Mouse (Mus musculus) bone marrow, adult 2 months (tissue): ENCODE results near the gene Olfr530. TPM values are rescaled to one million over a fixed set of nuclear protein-coding genes. Genes with fewer than 3 reads are reported as not detected.

Source experiments
- H3K27ac ChIP-seq: fragments of 200-500 bp; 2 replicates; pipeline ENCODE4 v1.5.1; 2012; ENCODE audit warnings: low read depth, mild to moderate bottlenecking, control low read depth, inconsistent platforms, low read length; ENCODE audit not compliant: control insufficient read depth, poor library complexity, insufficient read depth
- H3K4me1 ChIP-seq: fragments of 200-500 bp; 2 replicates; pipeline ENCODE4 v1.6.1; 2011; ENCODE audit warnings: low read length; ENCODE audit not compliant: control insufficient read depth, insufficient read depth
- H3K4me3 ChIP-seq: fragments of 200-500 bp; replicated peaks from 2 replicates; pipeline ENCODE3; 2011; ENCODE audit warnings: mild to moderate bottlenecking, low read depth, low read length, control low read depth; ENCODE audit not compliant: control insufficient read depth
- CTCF ChIP-seq: fragments of 200-500 bp; IDR thresholded peaks from 2 replicates; pipeline ENCODE4 v1.5.1; 2011; ENCODE audit warnings: low read length, control low read depth; ENCODE audit not compliant: control insufficient read depth, insufficient read depth
- POLR2A ChIP-seq: fragments of 200-500 bp; IDR thresholded peaks from 2 replicates; pipeline ENCODE4 v1.6.1; 2011; ENCODE audit warnings: low read depth, mild to moderate bottlenecking, control low read depth, low read length, borderline replicate concordance; ENCODE audit not compliant: control insufficient read depth
- WGBS: fragments of 180-500 bp; shearing (Covaris S2); methylation state at CpG from one replicate; pipeline ENCODE4 v1.1.7; 2018; 5-methylcytosine and 5-hydroxymethylcytosine counted together
- polyA plus RNA-seq: library from polyadenylated mRNA; stranded (reverse); fragments of >200 nt; gene quantifications from 2 replicates; pipeline ENCODE4 v1.2.4, GENCODE M21; 2011; ENCODE audit warnings: low replicate concordance; ENCODE audit not compliant: missing spikeins, insufficient read depth, insufficient read length

The Olfr530 gene
- polyA plus RNA-seq = not detected in 2 replicates

GRCm38 (mm10) chr7:140376231-140376630 lies at the start of gene Olfr530:
TSS of gene Olfr530 (minus strand) at chr7:140376331.
- TF ChIP-seq CTCF = no peak
- no peak for TF ChIP-seq POLR2A
- H3K4me1 ChIP-seq = no peaks in the 10 kb centered on the region
- no peak within 1 kb of the TSS for H3K27ac ChIP-seq
- H3K4me3 ChIP-seq = no peak within 1 kb of the TSS
- WGBS = 47% methylated on average over 1 of the region's 1 CpGs

GRCm38 (mm10) chr7:140421539-140421938 lies 45.4 kb upstream of the Olfr530 start, which contains the start of gene Olfr532:
TSS of gene Olfr532 (minus strand) at chr7:140421639.
- Histone ChIP-seq H3K27ac (no peak within 1 kb of the TSS), H3K4me1 (no peaks in the 10 kb centered on the region), H3K4me3 (no peak within 1 kb of the TSS)
- TF ChIP-seq CTCF = no peak
- no peak for TF ChIP-seq POLR2A
- 89% methylated on average over 1 of the region's 1 CpGs for WGBS

GRCm38 (mm10) chr7:140402818-140403217 lies 26.7 kb upstream of the Olfr530 start, which contains the start of gene Olfr531:
TSS of gene Olfr531 (minus strand) at chr7:140402918.
- H3K4me1 ChIP-seq = no peaks in the 10 kb centered on the region
- H3K4me3 ChIP-seq = no peak within 1 kb of the TSS
- TF ChIP-seq CTCF = no peak
- no peak for TF ChIP-seq POLR2A
- 71% methylated on average over 1 of the region's 1 CpGs for WGBS
- H3K27ac ChIP-seq = no peak within 1 kb of the TSS

- 86% methylated on average over 2 of the region's 2 CpGs for WGBS
- no peak overlapping the region for H3K27ac ChIP-seq
- no peak overlapping the region for H3K4me3 ChIP-seq
- TF ChIP-seq CTCF (no peak), POLR2A (no peak)
- H3K4me1 ChIP-seq = no peaks in the 10 kb centered on the region
These were observed 780 bp upstream of the Olfr530 start for GRCm38 (mm10) chr7:140376911-140377310.

DNA sequence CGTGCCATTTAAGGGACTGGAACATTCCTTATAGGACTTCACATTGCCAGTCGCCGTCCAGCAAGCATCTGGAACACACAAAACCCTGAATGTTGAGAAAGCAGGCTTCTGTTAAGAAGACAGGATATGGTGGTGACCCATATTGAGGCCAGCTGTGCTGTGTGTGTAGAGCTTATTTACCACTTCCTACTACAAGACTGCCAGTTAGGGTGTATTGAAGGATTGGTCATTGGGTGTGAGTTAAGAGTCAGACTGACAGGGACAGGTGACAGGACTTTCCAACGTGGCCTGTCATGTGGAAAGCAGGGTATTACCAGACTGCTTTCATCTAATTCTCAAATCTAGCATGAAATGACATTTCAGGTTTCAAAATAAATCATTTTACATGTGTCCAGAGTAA lies 1.8 kb downstream of the Olfr530 start:
- no peak for TF ChIP-seq POLR2A
- TF ChIP-seq CTCF = no peak
- H3K4me1 ChIP-seq = no peaks in the 10 kb centered on the region
- WGBS = 55% methylated on average over 4 of the region's 4 CpGs
- no peak overlapping the region for H3K4me3 ChIP-seq
- no peak overlapping the region for H3K27ac ChIP-seq

DNA sequence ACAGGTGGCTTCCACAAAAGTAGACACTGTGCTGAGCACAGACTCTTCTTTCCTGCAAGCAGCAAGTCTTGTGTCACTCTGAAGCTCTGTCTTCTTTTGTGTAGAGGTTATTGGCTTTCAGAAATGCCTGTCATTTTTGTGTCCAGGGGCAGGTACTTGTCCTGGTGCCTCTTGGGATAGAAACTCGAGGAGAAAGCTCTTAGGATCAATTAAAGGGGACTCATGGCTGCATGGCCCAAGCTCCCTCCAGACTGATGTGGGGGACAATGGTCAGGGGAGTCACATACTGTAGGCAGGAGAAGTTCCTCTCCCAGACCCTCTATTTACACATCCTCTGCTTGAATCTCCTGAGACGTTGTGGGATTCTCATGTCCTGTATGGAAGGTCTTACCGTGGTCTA lies 14.6 kb downstream of the Olfr530 start, which contains the start of gene Olfr60:
Gene Olfr60 (minus strand): TSS at position 101 of the 400 bp plus-strand sequence.
- TF ChIP-seq CTCF = no peak
- TF ChIP-seq POLR2A = no peak
- no peak within 1 kb of the TSS for H3K4me3 ChIP-seq
- no peaks in the 10 kb centered on the region for H3K4me1 ChIP-seq
- no peak within 1 kb of the TSS for H3K27ac ChIP-seq
- 53% methylated on average over 3 of the region's 3 CpGs for WGBS

DNA sequence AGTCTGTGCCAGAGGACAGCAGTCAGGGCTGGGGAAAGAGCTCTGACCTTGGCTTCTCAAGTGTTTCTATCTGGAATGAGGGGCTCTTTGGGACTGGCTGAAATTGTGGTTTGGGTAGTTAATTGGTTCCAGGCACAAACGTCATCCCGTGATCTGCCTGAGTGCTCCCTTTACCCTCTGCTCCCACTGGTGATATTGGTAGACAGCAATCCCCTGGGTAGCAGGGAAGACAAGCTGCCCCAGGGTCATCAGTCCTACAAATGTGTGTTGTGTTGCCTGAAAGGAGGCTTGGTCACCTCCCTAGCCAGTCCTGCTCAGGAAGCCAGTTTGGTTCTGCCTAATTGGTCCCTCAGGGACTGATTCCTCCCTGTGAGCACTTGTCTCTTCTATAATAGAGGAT lies 42.4 kb downstream of the Olfr530 start, which contains the start of gene Olfr527:
Gene Olfr527 (plus strand): TSS at position 301 of the 400 bp plus-strand sequence.
- H3K4me3 ChIP-seq = no peak within 1 kb of the TSS
- H3K4me1 ChIP-seq = no peaks in the 10 kb centered on the region
- no peak within 1 kb of the TSS for H3K27ac ChIP-seq
- 84% methylated on average over 2 of the region's 2 CpGs for WGBS
- TF ChIP-seq CTCF (no peak), POLR2A (no peak)

DNA sequence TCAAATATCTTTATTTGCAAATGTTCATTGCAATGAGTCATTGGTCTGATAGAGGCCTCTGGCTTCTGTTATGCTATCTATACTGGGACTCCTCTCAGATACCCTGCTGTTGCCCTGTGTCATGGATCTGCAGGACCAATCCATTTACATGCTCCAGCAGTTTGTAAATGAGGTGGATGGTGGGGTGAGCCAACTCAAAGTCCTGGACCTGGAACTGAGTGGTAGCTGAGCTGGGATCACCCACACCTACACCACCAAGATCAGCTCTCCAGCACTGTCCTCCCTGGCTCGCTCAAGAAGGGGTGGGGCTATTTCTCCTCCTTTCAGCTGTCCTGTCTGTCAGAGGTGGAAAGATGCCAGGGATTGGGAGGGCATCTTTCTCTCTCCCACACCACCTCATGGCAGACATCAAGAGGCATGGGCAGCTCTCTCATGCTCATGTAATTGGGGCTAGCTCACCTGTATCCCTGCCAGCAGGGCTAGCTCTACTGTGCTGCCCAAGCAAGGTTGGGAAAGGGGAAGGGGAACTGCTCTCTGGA lies 46.3 kb downstream of the Olfr530 start:
- no peaks in the 10 kb centered on the region for H3K4me1 ChIP-seq
- WGBS = 35% methylated on average over 1 of the region's 1 CpGs

More for the DNA sequence above, 46.3 kb downstream of the Olfr530 start:
- TF ChIP-seq CTCF (no peak), POLR2A (no peak)
- Histone ChIP-seq H3K27ac (no peak overlapping the region), H3K4me3 (no peak overlapping the region)

Other genes starting within 250 kb of the Olfr530 start
- 16.8 and 20.2 TPM in 2 replicates for gene Mtg1, start 238.8 kb downstream of the Olfr530 start, polyA plus RNA-seq
- gene Sprn, start 221.5 kb downstream of the Olfr530 start, polyA plus RNA-seq = not detected in 2 replicates
- gene Olfr522, start 211.6 kb downstream of the Olfr530 start, polyA plus RNA-seq = not detected in 2 replicates
- gene Olfr523, start 203.1 kb downstream of the Olfr530 start, polyA plus RNA-seq = not detected in 2 replicates
- gene Olfr524, start 170.4 kb downstream of the Olfr530 start, polyA plus RNA-seq = not detected in 2 replicates
- 0.31 and 0.82 TPM in 2 replicates for gene Cd163l1, start 158.1 kb downstream of the Olfr530 start, polyA plus RNA-seq
- 0.47 and 1.2 TPM in 2 replicates for gene 5830411N06Rik, start 129.0 kb downstream of the Olfr530 start, polyA plus RNA-seq
- gene Olfr525, start 55.5 kb downstream of the Olfr530 start, polyA plus RNA-seq = not detected in 2 replicates
- not detected in 2 replicates for gene Olfr527, start 42.3 kb downstream of the Olfr530 start, polyA plus RNA-seq
- gene Olfr60, start 14.7 kb downstream of the Olfr530 start, polyA plus RNA-seq = not detected in 2 replicates
- gene Olfr531, start 26.6 kb upstream of the Olfr530 start, polyA plus RNA-seq = not detected in 2 replicates
- 0.25 and 1.2 TPM in 2 replicates for gene Olfr532, start 45.3 kb upstream of the Olfr530 start, polyA plus RNA-seq
- not detected in 2 replicates for gene Olfr533, start 87.0 kb upstream of the Olfr530 start, polyA plus RNA-seq
- not detected in 2 replicates for gene Olfr535, start 107.9 kb upstream of the Olfr530 start, polyA plus RNA-seq
- gene Olfr536, start 131.1 kb upstream of the Olfr530 start, polyA plus RNA-seq = not detected in 2 replicates
- not detected in 2 replicates for gene Olfr538, start 191.6 kb upstream of the Olfr530 start, polyA plus RNA-seq
- gene Olfr46, start 224.9 kb upstream of the Olfr530 start, polyA plus RNA-seq = 0.25 TPM in 1 of 2 replicates, not detected in the other